Mouse (Mus musculus): ENCODE data around the gene Pigg. TPM values are rescaled to one million over a fixed set of nuclear protein-coding genes. Genes with fewer than 3 reads are reported as not detected.

The Pigg gene
- 2.3 TPM for polyA plus RNA-seq (2017; shearing (Covaris generic))

DNA sequence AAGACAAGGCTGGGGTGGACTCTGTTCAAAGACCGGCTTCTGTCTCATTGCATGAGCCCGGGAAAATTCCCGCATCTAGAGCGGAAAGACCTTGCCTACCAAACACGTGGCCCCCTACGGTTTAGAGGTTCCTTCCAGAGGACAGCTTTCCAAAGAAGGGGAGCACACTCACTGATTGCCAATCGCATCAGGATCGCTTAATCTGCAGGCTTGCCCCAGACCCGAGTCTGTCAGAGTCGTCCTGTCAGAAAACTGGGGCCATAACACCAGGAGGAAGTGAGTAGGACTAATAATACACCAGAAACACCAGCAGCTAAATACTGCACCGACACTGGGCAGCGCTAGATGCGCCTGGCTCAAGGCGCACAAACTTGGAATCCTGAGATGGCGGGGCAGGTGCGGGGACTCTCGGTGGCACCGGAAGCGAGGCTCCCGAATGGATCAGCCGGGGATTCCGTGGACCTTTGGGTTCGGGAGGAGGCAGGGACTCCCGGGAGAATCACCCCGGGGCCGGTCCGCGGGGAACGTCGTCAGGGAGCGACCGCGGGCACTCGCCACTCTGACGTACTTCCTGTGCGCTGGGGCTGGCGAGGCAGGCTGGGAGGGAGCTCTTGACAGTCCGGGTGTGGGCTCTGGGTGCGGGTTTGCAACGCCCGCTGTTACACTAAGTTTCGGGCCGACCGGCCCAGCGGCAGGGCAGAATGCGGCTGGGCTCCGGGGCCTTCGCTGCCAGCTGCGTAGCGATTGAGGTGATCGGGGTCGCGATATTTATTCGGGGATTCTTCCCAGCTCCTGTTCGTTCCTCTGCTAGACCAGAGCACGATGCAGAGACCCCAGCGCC lies at the start of gene Pigg:
Gene Pigg, plus strand, starts transcription at position 386 of the 841 bp plus-strand sequence.

DNA sequence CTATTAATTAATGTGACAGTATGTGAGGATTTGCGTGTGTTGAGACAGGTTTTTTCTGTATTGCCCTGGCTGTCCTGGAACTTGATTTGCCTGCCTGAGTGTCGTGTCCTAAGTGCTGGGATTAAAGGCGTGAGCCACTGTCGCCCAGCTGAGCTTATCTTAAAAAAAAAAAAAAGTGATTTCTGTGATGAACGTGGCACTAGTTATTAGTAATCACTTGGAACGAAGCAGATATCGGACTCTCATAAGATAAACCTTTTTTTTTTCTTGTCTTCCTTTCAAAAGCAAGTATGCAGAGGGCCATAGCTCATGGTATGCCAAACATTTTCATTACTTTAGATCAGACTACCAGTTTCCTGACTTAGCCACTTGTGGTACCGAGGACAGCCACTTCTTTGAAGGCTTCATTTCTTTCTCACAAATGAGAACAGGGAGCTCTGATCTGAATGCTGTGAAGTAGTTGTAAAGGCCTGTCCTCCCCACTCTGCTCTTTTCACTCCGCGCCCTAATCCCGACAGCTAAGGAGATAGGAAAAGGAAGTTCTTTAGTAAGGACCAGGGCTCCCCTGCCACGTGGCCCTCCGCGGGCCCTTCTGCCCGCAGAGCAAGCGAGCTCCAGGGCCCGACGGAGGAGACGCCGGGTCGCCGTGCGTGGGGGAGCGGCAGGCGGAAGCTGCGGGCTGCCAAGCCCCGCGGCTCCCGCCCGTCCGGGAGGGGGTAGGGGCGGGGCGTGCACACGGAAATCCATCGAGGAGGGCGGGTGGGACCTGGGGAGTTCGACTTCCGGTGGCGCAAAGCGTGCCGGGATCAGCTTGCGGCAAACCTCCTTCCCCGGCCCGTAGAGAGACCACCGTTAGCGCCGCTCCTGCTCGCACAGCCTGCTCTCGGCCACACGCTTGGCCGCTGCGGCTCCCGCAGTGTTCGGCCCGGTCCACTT lies 44.0 kb upstream of the Pigg start, which contains the start of gene Dr1:
Gene Dr1, plus strand, starts transcription at position 771 of the 936 bp plus-strand sequence.

DNA sequence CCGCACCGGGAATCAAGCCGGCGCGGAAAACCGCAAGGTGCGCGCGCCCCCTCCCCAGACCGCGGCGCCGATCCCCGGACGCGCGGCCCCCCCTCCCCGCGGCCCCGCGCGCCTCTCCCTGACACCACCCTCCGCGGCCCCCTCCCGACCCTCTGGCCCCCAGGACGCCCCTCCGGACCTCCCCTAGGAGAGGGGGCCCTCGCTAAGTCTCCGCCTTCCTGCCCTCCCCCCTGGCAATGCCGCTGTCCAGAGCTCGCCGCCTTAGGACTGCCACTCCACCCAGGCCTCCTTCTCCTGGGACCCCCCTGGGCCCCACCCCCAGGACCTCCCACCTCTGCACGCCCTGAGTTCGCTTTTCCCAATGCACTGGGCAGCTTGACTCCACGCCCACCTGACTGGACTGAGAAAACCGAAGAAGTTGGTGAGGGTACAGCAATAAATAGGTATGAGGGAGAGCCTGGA lies 55.5 kb downstream of the Pigg start, which contains the start of gene Gm42517:
Gene Gm42517, minus strand, starts transcription at position 52 of the 462 bp plus-strand sequence.

GRCm38 (mm10) chr5:108388201-108388600 lies 75.8 kb downstream of the Pigg start, which contains the start of gene Pde6b:
Gene Pde6b (plus strand): TSS chr5:108388391.

Other genes starting within 250 kb of the Pigg start
- gene Mtf2, start 246.9 kb upstream of the Pigg start, polyA plus RNA-seq (2017; shearing (Covaris generic)), result 93.1 TPM
- gene Tmed5, start 180.0 kb upstream of the Pigg start, polyA plus RNA-seq (2017; shearing (Covaris generic)), result 76.2 TPM
- 0.68 TPM for gene Ccdc18, start 179.7 kb upstream of the Pigg start, polyA plus RNA-seq (2017; shearing (Covaris generic))
- gene Dr1, start 43.7 kb upstream of the Pigg start, polyA plus RNA-seq (2017; shearing (Covaris generic)), result 39.6 TPM
- not detected for gene Gm42517, start 55.3 kb downstream of the Pigg start, polyA plus RNA-seq (2017; shearing (Covaris generic))
- 0.57 TPM for gene Pde6b, start 75.8 kb downstream of the Pigg start, polyA plus RNA-seq (2017; shearing (Covaris generic))
- gene Atp5k, start 121.8 kb downstream of the Pigg start, polyA plus RNA-seq (2017; shearing (Covaris generic)), result 89.3 TPM
- gene Mfsd7a, start 136.3 kb downstream of the Pigg start, polyA plus RNA-seq (2017; shearing (Covaris generic)), result not detected
- 13.3 TPM for gene Pcgf3, start 148.6 kb downstream of the Pigg start, polyA plus RNA-seq (2017; shearing (Covaris generic))
- gene Cplx1, start 237.4 kb downstream of the Pigg start, polyA plus RNA-seq (2017; shearing (Covaris generic)), result not detected

Measured in naive thymus-derived CD4-positive, alpha-beta T cell, adult 5 months (primary cell).